In genomic region chr11:71610782-71611181, GRCm38 (mm10) we compare ENCODE assay signal across 19 mouse cellular contexts.
DNase-seq lines count a peak whose midpoint lies in the region; ATAC-seq and TF ChIP-seq lines count a peak whose summit lies in the region.
"Had no signal": no experiment of that assay in that cellular context is flagged by ENCODE, and none has a peak within 500 bp of the region (broad histone marks: within the 10 kb centered on the region; RNA-seq: fewer than 3 reads in every experiment).

No protein-coding gene starts in this region.

- no peak overlapping the region for H3K4me3 ChIP-seq in hindbrain, embryonic 14.5 days (replicated peaks; ENCODE audit: low read length)
- no peak overlapping the region for H3K4me3 ChIP-seq in hindbrain, embryonic 11.5 days (ENCODE audit: low read depth, low read length)
- no peak overlapping the region for H3K4me3 ChIP-seq in neural tube, embryonic 13.5 days
- H3K4me3 ChIP-seq in thymus, adult 2 months (ENCODE audit: control insufficient read depth, insufficient read depth, low read length), result no peak overlapping the region
- H3K4me3 ChIP-seq: forebrain, embryonic 10.5 days; gastrocnemius, adult 2 months; heart, embryonic 12.5 days had no signal

- no peak overlapping the region for H3K27ac ChIP-seq in hindbrain, embryonic 14.5 days
- H3K27ac ChIP-seq in hindbrain, embryonic 11.5 days (ENCODE audit: low read depth, low read length), result no peak overlapping the region
- H3K27ac ChIP-seq in neural tube, embryonic 13.5 days (replicated peaks), result no peak overlapping the region; the same call in 1 of the 2 replicates
- H3K27ac ChIP-seq in thymus, adult 2 months (ENCODE audit: control insufficient read depth, insufficient read depth, low read length), result no peak overlapping the region
- H3K27ac ChIP-seq: forebrain, embryonic 10.5 days; gastrocnemius, adult 2 months; macrophage; stomach, postnatal 0 days had no signal

- peak; percentile 62 for ATAC-seq in hindbrain, embryonic 14.5 days (ENCODE audit: low FRiP score)
- ATAC-seq in hindbrain, embryonic 11.5 days (ENCODE audit: low FRiP score), result no peak
- ATAC-seq in neural tube, embryonic 13.5 days (ENCODE audit: low read depth), result peak; percentile 23; the same call in 1 of the 2 replicates

- H3K4me2 ChIP-seq in hindbrain, embryonic 14.5 days (replicated peaks), result no peak overlapping the region
- H3K4me2 ChIP-seq in hindbrain, embryonic 11.5 days (replicated peaks; ENCODE audit: low read depth, low read length), result no peak overlapping the region
- no peak overlapping the region for H3K4me2 ChIP-seq in neural tube, embryonic 13.5 days
- H3K4me2 ChIP-seq: heart, embryonic 12.5 days had no signal

- no peak overlapping the region for H3K9ac ChIP-seq in hindbrain, embryonic 14.5 days
- H3K9ac ChIP-seq in hindbrain, embryonic 11.5 days (ENCODE audit: low read depth, low read length), result no peak overlapping the region
- no peak overlapping the region for H3K9ac ChIP-seq in neural tube, embryonic 13.5 days
- H3K9ac ChIP-seq: heart, embryonic 12.5 days had no signal

- TF ChIP-seq CTCF in thymus, adult 2 months (IDR thresholded peaks at IDR 0.05; ENCODE audit: borderline replicate concordance, control insufficient read depth, extremely low read depth, insufficient read depth, low read length, poor library complexity), result no peak

- no peak for TF ChIP-seq POLR2A in thymus, adult 2 months (IDR thresholded peaks at IDR 0.05; ENCODE audit: control insufficient read depth, extremely low read depth, insufficient read depth, low read length, poor library complexity)

- no peaks in the 10 kb centered on the region for H3K9me3 ChIP-seq in hindbrain, embryonic 14.5 days (ENCODE audit: control insufficient read depth, low read length)
- no peaks in the 10 kb centered on the region for H3K9me3 ChIP-seq in hindbrain, embryonic 11.5 days (ENCODE audit: control insufficient read depth, low read length)
- H3K9me3 ChIP-seq in neural tube, embryonic 13.5 days, result no peaks in the 10 kb centered on the region
- H3K9me3 ChIP-seq: forebrain, embryonic 10.5 days; heart, embryonic 12.5 days had no signal

- no peaks in the 10 kb centered on the region for H3K27me3 ChIP-seq in hindbrain, embryonic 14.5 days (ENCODE audit: control insufficient read depth, insufficient read depth, low read length)
- H3K27me3 ChIP-seq in hindbrain, embryonic 11.5 days (ENCODE audit: control insufficient read depth, insufficient read depth, low read length), result no peaks in the 10 kb centered on the region
- H3K27me3 ChIP-seq in neural tube, embryonic 13.5 days, result no peaks in the 10 kb centered on the region
- H3K27me3 ChIP-seq in thymus, adult 2 months (ENCODE audit: control insufficient read depth, insufficient read depth, low read length), result no peaks in the 10 kb centered on the region
- H3K27me3 ChIP-seq: heart, embryonic 12.5 days had no signal

- WGBS in hindbrain, embryonic 14.5 days, result 52% methylated on average over 9 of the region's 9 CpGs
- WGBS in hindbrain, embryonic 11.5 days, result 74% methylated on average over 9 of the region's 9 CpGs
- WGBS in neural tube, embryonic 13.5 days, result 31% methylated on average over 9 of the region's 9 CpGs
- 84% methylated on average over 9 of the region's 9 CpGs for WGBS in thymus, adult 2 months

- DNase-seq in cerebellum, adult 9-11 months, result peak; percentile 3
- no peak for DNase-seq in cerebellum, postnatal 14 days
- no peak for DNase-seq in hindbrain, embryonic 14.5 days (ENCODE audit: low spot score)
- DNase-seq in hindbrain, embryonic 11.5 days (ENCODE audit: low spot score), result no peak
- no peak for DNase-seq in neural tube, embryonic 10.5 days (ENCODE audit: extremely low spot score, low spot score)
- DNase-seq in lung, postnatal 14 days, result no peak
- DNase-seq in thymus, adult 2 months, result no peak
- DNase-seq: adrenal gland, postnatal 10 days; cerebellum, adult 8-10 months; gastrocnemius, adult 2 months; heart, postnatal 10 days; kidney, adult 18-20 months; kidney, postnatal 14 days; right cerebral cortex, postnatal 14 days had no signal

- no peaks in the 10 kb centered on the region for H3K4me1 ChIP-seq in hindbrain, embryonic 14.5 days (replicated peaks; ENCODE audit: control insufficient read depth, insufficient read depth, low read length)
- H3K4me1 ChIP-seq in hindbrain, embryonic 11.5 days (replicated peaks; ENCODE audit: control insufficient read depth, insufficient read depth, low read length), result no peaks in the 10 kb centered on the region
- H3K4me1 ChIP-seq in neural tube, embryonic 13.5 days (replicated peaks), result peaks cover 6% of the 10 kb centered on the region; the same call in 1 of the 2 replicates
- no peaks in the 10 kb centered on the region for H3K4me1 ChIP-seq in thymus, adult 2 months (replicated peaks; ENCODE audit: control insufficient read depth, insufficient read depth, low read length)
- H3K4me1 ChIP-seq: heart, embryonic 12.5 days had no signal

- H3K36me3 ChIP-seq in hindbrain, embryonic 14.5 days (replicated peaks; ENCODE audit: control insufficient read depth, insufficient read depth), result no peaks in the 10 kb centered on the region
- H3K36me3 ChIP-seq in hindbrain, embryonic 11.5 days (ENCODE audit: control insufficient read depth, insufficient read depth, low read length), result no peaks in the 10 kb centered on the region
- H3K36me3 ChIP-seq in neural tube, embryonic 13.5 days, result no peaks in the 10 kb centered on the region
- no peaks in the 10 kb centered on the region for H3K36me3 ChIP-seq in thymus, adult 2 months (ENCODE audit: control insufficient read depth, insufficient read depth, low read length)
- H3K36me3 ChIP-seq: forebrain, embryonic 10.5 days; heart, embryonic 12.5 days had no signal
